Mouse (Mus musculus): ENCODE data around the gene Ccm2l.

Gene Ccm2l

DNA sequence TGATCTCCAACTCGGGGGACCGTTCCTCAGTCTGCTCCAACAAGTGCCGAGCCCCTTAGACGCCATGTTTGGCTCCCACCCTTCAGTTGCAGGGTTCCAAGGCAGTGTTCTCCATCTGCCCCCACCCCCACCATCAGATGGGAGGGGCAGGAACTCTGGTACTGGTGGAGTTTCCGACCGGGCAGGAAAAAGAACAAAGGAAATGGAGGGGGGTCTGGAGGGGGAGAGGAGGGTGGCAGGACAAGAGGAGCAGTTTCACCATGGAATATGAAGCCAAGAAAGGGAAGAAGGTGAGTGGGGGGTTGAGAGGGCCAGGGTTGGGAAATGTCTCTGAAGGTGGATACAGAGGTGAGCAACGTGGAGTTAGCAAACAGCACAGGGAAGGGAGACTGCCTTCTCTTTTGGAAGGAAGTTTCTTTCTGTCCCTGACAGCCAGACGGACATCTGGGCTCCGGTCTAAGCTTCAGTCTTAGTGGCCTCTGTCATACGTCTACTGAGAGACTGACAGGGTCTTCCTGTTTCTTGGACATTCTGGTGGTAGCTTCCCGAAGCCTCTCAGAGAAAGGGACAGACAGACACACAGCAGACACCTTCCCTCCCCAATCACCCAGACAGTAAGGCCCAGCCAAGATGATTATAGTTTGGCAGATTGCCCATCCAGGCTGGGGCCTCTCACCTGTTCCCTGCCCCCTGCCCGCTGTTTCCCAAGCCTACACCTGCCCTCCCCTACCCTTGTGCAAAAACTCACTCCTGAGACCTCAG, at the start of gene Ccm2l:
TSS of gene Ccm2l (plus strand) at position 209 of the 762 bp plus-strand sequence.
- no peak for DNase-seq (ENCODE audit: low spot score)

DNA sequence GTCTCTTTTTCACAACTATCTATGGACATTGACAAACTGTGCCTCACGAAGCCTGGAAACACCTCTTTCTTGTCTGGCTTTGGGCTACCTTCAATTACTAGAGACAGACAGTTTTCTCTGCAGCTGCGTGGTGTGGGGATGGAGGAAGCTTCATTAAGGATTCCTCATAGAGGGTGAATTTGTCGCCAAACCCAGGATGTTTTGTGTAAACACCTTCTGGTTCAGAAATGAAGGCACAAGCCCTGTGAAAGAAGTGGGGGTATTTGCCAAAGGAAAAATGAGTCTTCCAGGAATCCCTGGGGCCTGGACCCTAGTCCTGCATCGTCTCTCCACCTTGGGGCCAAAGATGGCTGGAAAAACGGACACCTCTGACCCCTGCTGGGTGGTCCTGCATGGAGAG, 49.0 kb upstream of the Ccm2l start:
- DNase-seq (ENCODE audit: low spot score): no peak

DNA sequence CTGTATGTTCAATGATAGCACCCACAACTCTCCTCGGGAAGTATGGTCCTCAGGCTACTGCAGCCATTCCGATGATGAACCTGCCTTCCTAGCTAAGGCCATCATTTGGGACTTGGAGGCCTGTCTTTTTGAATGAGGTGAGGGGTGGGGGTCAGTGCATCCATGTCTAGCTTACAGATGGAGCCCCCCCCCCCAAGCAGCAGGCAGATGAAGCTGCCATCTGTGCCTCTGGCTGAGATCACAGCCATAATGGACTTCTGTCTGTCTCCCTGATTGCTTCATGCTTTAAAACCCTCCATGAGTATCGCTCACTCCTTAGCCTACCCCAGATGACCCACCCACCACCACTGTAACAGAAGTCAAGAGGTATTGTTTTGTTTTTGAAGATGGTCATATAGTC, 46.4 kb upstream of the Ccm2l start:
- DNase-seq (ENCODE audit: low spot score): no peak

DNA sequence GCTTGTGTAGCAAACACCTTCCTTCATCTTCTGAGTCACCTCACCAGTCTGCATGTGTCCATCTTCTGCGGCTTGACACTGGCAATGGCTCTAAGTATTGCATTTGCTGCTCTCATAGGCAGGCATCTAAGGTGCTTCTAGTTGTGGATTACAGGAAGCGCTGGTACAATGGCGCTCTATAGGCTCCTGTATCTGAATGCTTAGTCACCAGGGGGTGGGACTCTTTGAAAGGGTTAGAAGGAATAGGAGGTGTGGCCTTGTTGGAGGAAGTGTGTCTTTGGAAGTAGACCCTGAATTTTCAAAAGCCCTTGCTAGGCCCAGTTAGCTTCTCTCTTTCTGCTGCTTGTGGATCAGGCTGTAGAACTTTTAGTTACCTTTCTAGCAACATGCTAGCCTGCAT, 44.6 kb upstream of the Ccm2l start:
- DNase-seq (ENCODE audit: low spot score): no peak

DNA sequence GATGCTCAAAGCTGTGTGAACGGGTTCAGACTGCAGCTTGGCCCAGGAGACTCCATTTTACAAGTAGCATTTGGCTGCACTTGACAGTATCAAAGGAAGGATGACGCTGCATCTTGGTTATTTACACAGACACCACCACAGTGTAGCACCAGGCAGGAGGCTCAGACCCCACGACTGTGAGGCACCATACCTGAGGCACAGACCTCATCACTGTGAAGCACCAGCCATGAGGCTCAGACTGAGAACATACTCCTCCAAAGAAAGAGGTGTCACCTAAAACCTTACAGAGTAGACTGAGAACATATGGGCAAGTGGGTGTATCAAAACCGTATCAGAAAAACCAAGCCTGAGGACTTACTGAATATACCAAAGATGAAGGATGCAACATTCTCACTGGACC, 42.9 kb upstream of the Ccm2l start:
- no peak for DNase-seq (ENCODE audit: low spot score)

DNA sequence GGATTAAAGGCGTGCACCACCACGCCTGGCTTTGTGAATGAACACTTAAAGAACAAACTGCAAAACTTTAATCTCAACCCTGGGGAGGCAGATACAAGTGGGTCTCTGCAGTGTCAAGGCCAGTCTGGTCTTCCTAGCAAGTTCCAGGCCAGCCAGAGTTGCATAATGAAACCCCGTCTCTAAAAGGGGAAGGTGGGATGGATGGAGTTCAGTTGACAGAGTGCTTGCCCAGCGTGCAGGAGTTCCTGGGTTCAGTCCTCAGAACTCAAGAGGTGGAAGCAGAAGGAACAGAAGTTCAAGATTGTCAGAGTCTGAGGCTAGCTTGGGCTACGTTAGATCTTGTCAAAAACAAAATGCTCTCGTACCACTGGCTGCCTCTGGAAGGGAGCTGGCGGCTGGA, 39.7 kb upstream of the Ccm2l start:
- no peak for DNase-seq (ENCODE audit: low spot score)

DNA sequence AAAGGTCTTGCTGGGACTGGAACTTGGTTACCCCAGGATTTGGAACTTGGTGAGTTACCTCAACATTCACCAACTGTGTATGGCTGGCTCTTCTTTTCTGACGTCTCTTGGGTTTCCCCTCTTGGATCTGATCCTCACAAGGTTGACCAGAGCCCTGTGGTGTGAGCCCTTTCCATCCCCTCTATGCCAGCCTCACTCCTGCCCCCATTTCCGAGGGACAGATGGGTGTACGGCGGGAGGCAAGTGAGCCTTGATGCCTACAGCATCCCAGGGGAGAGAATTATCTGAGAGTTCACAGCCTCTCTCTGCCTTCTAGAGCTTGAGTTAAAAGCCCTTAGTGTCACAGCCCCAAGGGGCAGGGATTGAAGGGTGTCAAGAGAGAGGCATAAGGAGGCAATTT, 38.3 kb upstream of the Ccm2l start:
- no peak for DNase-seq (ENCODE audit: low spot score)

DNA sequence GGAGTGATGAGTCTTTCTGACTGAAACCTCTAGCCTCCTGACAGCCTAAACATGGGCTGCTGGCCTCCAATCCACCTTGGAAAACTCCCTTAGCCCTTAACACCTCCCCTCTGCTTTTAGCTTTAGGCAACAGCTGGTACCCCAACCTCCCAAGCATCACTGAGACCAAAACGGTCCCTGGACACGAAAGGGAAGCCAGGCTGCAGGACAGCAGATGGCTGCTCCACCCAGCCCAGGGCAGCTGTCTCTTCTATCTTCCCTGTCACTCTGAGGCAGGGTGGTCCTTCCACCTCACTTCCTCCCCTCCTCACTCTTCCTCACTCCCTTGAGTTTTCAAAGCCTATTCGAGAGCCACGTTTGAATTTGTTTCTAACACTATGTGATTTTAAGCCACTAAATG, 35.3 kb upstream of the Ccm2l start:
- DNase-seq (ENCODE audit: low spot score): no peak

DNA sequence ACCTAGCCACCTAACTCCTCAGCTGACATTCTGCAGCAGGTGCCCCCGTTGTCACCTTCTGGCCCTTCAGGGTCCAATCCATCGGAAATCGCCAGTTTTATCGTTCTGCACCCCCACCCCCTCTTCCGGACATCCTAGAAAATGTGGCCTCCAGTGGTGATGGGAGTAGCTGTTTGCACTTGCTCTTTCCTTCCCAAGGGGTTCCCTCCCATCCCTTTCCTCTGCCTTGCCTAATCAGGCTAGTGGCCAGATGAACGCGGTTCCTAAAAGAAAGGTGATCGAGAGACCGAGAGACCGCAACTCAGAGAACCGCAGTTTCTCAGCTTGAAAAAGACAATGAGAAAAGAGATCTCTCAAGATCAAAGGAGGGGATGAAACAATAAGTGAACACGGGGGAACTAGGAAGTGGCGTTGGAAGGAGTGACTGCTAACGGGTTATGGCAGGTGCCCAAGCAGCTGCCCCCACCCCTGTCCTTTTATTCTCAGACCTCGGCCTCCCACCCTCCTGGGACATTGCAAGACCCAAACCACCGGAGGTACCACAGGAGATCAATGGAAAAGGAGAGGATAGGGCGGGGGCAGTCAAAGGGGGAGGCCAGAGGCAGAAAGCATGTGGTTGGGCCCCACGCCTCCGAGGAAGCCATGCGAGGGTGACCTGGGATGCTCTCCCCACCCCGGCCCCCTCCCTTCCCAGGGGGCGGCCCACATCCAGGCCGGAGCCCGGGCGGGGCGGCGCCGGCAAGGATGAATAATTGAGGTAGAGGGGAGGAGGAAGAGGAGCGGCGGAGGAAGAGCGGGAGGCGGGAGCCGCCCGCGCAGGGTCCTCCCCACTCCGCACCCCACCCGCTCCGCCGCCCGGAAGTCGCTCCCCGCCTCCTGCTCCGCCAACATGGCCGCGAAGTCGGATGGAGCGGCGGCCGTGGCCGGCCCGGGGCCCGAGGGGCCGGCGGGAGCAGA, 34.4 kb upstream of the Ccm2l start, which contains the start of gene Xkr7:
TSS of gene Xkr7 (plus strand) at position 727 of the 957 bp plus-strand sequence.
- DNase-seq (ENCODE audit: low spot score): no peak

DNA sequence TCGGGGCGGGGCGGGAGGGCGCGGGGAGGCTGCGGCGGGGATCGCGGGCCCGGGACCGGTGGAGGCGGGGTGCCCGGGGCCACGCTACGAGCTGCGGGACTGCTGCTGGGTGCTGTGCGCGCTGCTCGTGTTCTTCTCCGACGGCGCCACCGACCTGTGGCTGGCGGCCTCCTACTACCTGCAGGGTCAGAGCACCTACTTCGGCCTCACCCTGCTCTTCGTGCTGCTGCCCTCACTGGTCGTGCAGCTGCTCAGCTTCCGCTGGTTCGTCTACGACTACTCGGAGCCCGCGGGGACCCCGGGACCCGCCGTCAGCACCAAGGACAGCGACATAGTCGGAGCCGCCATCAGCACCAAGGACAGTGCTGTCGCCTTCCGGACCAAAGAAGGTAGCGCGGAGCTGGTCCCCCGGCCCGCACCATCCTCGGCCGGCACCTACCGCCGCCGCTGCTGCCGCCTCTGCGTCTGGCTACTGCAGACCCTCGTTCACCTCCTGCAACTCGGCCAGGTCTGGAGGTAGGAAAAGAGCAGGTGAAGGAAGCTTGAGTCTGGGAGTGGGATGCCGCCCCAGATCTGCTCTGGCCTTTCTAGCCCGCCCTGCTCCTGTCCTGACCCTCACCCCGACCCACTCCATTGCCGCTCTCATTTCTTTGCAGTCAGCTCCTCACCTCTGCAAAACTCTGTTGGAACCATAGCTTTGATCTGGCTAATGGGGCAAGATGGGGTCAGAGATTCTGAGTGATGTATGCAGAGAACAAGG, 33.5 kb upstream of the Ccm2l start:
- no peak for DNase-seq (ENCODE audit: low spot score)

DNA sequence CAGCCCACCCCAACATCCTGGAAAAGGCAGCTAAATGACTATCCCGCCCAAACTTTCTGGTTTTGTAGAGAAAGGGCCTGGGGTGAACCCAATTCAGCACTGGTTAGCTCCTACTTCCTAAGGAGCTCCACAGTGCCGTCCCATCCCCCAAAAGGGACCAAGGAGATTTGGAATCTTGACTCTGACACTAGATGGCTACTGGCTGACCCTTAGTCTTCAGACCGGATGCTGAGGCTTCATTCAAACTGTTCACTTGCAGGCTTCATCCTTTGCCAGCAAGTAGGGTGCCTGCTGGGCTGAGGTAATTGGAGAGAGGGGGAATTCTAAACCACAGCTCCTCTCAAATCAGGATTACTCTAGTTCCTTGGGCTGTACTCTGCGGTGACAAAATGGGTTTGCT, 32.8 kb upstream of the Ccm2l start:
- no peak for DNase-seq (ENCODE audit: low spot score)

DNA sequence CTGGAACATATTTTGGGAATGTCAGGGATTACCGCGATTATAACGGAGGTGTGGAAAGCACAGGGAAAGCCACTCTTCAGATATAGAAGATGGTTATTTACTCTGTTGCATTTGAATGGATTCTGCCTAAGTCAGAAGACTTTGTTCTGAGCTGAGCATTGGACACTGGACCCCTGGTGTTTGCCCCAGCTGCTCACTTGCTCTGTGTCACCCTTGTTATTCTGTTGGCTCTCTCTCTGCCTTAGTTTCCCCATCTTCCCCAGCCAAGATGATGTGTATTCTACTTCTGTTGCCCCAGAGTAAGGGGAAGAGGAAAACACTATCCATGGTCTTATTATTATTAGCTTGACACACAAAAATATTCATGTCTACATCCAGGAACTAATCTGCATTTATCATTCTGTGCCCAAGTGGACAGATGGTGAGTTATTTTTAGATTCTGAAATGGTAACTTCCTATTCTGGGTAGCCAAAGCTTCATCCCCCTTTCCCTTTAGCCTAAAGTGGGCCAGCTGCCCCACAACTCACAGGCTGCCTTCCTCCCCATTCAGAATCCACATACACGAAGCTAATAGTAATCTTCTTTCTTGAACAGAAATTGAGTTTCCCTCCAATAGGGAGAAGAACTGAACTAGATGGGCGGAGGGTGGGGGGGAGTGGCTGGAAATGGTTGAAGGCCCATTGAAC, 32.1 kb upstream of the Ccm2l start:
- DNase-seq (ENCODE audit: low spot score): no peak

DNA sequence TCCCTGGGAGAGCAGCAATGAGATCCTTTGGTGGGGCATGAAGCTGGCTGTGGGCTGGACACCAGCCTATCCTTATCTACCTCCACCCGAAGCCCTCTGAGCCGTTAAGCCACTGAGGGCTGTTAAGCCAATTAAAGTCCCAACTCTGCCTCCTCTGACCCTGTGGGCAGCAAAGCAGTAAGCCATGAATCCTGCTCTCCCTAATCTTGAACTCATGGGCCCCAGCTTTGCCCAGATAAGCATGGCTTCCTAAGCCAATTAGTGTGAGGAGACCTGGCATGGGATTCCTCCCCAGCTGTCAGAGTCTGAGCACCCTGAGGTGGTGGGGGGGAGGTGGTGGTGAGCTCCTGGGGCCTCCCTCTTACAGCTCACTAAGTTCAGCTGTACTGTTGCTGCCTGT, 29.1 kb upstream of the Ccm2l start:
- no peak for DNase-seq (ENCODE audit: low spot score)

DNA sequence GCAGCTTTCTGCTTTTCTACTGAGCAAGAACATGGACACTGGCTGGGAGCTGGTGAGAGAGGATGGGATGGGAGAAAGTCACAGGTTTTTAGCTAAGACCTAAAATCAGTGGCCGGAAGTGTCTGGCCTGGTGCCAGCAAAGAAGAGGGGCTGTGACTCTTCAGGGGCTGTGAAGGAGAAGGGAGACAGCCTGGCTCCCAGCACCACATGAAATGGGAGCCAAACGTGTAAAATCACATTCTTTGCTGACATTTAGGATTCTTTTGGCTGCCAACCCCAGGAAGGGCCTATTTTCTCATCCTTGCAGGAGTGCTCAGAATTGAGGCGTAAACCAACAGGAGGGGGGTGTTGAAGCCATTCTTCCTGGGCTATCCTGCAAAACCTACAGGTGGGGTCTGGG, 21.9 kb upstream of the Ccm2l start:
- DNase-seq (ENCODE audit: low spot score): no peak

DNA sequence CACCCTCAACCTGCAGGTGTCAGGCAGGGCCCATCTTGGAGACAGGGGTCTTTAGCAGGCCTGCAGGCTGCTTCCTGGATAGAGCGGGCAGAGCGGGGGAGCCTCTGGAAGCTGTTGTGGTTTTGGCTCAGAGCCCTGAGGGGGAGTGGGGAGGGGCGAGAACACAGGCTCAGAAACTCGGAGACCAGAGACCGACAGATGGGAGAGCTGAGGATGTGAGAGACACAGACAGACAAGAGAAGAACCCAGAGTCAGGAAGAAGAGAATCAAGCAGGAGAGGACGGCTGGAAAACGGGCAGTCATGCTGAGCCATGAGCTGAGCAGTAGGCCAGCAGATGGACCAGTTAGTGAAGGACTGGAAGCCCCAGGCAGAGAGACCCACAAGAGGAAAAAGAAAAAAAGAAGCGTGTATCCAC, 19.9 kb upstream of the Ccm2l start:
- no peak for DNase-seq (ENCODE audit: low spot score)

DNA sequence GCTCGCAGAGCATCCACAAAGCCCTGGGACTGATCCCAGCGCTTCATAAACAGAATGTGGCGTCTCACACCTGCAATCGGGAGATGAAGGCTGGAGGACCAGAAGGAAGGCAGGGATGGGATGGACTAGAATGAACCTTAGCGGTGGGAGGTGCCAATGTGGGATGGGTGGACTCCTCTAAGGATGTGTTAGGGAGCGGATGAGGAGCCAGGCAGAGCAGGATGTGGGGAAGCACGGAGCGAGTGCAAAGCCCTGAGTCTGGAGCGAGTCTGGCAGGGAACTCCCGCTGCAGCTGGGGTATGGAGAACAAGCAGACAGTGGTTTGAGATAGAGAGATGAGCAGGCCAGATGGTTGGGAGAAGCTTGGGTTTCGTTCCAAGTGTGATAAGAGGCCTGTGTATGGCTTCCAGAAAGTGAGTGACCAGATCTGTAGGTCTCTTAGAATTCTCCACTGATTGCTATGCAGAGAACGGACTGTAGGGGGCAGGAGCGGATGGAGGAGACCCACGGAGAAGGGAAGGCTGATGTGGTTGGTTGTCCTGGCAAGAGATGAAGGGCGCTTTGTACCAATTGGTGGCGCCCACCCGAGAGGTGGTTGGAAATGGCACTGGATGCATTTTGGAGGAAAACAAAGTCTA, 17.8 kb upstream of the Ccm2l start:
- DNase-seq (ENCODE audit: low spot score): no peak

DNA sequence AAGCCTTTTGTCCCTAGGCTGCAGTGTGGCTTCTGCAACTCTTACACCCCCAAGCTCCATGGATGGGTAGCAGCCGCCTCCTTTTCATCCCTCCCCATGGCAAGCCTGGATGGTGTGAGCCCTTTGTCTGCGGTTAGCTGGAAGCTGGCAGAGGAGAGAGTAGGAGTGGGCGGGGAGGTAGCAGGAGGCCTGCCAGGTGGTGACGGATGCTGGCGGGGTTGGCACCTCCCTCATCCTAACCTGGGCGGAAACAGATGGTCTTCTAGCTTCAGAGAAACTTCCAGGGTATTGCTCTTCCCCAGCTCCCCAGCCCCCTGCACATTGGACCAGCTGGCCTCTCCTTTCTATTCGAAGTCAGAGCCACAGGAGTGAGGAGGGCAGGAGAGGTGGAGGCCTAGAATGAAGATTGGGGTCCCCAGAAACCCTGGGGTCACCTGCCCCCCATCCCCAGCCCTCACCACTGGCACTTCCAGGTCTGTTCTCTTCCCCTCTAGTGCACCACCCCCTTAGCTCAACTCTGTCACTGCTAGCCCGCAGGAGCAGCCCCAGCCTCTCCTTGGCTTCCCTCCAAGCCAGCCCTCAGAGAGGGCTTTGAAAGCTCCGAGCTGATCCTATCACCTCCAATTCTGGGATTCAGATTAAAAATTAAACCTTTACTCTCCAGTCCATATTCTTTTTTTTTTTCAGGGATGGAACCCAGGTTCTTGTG, 16.3 kb upstream of the Ccm2l start:
- no peak for DNase-seq (ENCODE audit: low spot score)

DNA sequence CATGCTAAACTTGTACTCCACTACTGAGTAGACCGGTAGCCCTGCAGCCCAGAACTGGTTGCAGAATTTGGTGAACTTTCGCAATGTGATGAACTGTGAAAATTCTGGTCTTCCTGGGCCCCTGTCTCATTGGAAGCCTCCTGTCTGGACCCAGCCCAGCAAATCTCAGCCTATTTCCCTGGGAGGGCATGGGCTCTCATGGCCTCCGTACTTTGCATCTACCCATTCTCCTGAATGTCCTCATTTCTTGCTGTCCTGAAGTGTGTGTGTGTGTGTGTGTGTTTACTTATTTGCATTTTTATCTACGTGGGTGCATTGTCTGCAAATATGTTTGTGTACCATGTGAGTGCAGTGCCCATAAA, 15.8 kb upstream of the Ccm2l start:
- no peak for DNase-seq (ENCODE audit: low spot score)

DNA sequence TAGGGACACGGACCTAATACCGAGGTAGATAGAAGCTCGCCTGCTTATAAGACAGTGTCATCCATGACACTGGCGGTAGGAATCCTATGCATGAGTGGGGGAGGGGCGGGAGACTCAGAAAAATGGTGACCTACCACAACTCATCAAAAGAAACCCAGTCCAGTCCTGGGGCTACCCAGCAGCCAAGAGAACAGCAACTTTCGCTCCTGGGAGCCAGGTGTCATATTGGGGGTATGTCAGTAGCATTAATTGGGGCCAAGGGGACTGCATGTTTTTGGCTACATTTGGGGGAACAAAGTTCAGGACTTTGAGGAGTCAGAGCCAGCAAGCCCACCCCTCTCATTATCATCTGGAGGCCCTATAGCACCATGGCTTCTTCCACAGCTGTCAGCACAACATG, 14.7 kb upstream of the Ccm2l start:
- no peak for DNase-seq (ENCODE audit: low spot score)

DNA sequence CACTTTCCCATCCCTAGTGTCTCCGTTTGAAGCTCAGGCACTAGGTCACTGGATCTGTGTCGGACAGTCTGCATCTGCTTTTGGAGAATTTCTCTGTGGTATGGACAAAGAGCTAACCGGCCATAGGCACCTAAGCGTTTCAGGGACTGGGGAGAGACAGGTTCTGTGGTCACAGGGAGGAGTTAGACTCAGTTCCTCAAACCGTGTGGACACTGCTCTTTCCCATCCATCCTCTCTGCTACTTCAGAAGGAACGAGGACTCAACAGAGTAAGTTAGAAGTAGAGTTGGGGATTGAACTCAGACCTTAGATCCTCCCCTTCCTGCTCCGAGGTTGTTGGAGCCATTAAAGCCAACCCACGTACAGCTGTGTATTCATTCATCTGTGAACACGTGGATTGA, 14.2 kb upstream of the Ccm2l start:
- DNase-seq (ENCODE audit: low spot score): no peak

Data from layer of hippocampus, adult 9-10 months (tissue).